Mouse (Mus musculus): ENCODE data around the gene Ust.
"Not testable (repeated sequence)": the region's sequence is repeated elsewhere in the genome, so short reads cannot be mapped to it uniquely, and the experiment has no call there.

The Ust gene

DNA sequence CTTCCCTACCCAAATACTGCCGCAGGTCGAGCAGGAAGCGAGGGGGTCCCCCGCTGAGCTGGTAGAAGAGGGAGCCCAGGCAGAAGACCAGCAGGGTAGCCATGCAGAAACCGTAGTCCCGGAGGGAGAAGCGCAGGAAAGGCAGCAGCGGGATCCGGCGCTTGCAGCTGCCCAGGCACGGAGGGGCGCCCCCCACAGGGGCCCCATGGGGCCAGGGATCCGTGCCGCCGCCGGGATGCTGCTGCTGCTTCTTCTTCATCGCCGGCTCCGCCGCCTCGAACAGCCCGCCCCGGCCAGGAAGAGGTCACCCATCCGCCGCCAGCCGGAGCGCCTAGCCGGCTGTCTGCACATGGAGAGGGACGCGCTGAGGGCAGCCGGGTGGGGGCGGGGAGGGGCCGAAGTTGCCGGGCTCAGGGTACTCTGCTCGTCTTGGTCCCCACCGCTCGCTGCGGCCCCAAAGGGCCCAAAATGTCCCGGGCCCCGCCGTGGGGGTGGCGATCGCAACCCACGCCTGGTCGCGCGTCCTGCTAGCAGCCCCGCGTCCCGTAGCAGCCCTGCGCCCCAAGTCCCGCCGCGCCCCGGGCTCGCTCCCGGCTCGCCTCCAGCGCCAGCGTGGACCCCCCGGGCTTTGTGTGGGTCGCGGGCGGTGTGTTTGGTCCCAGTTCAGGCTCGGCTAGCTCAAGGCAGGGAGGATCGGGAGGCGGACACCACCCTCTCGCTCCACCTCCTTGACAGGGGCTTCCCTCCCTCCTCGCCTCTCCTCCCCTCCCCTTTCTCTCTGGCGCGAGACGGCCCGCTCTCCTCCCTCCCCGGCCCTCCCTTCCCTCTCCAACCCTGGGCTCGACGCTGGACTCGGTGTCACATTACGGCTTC, at the start of gene Ust:
Gene Ust (minus strand): TSS at position 685 of the 873 bp plus-strand sequence.
- in situ Hi-C loops (cut with MboI, MseI): loop anchor here (5.0 to 25.0 kb wide), 3 partner anchors 681 to 1031 kb away; partner anchors contain the start of gene Zc3h12d (in 2 of the 2)

DNA sequence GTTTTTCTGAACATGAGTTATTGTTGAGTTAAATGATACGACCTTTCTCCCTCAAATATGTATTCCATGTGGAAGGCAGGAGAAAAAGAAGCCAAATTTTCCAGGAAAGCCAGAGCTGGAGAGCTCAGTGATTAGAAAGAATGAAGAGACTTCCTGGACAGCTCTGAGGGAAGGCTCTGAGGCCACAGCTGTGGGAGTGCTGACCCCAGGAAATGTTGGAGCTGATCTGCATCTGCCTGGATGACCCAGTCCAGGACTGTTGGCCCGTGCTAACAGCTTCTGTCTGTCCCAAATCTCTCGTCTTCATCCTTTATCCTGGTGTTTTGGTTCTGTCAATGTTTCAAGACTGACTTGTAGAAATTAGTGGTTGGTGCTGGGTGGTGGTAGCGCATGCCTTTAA, 42.7 kb upstream of the Ust start:
- in situ Hi-C loops (cut with MboI, MseI): no loop called here

DNA sequence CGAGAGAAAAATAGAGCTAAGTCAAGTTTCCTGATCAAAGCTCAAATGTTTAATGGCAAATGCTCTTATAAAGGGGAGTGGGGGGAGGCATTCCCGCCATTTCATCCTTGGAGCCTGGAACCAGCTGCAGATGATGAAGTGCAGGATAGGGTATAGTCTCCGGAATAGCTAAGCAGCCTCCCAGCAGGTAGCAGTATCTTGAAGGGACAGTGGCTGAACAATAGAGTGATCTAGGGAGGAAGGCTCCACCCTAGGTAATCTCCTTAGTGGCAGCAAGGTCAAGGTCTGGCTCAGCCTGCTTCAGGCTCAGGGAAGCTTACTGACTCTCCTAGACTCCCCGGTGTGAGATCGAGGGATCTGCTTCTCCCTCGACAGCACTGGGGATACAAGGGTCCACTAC, 40.9 kb upstream of the Ust start:
- in situ Hi-C loops (cut with MboI, MseI): not testable (repeated sequence)

DNA sequence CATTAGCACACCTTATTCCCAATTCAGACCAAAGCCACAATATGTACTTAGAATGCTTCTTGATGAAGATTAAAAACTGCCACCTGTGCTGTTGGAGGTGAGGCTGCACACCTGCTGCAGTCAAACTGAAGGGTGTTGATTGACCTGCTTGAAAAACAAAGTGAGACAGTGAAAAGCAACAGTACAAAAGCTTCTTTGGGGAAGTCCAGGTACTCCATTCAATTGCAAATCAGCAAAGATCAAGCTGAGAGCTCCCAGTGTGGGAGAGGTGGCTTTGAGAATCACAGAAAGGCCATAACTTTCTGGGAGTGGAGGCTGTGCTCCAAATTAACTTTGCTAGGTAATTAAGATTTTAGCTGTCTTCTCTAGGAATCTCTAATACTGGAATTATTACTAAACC, 33.6 kb upstream of the Ust start:
- in situ Hi-C loops (cut with MboI, MseI): not testable (repeated sequence)

DNA sequence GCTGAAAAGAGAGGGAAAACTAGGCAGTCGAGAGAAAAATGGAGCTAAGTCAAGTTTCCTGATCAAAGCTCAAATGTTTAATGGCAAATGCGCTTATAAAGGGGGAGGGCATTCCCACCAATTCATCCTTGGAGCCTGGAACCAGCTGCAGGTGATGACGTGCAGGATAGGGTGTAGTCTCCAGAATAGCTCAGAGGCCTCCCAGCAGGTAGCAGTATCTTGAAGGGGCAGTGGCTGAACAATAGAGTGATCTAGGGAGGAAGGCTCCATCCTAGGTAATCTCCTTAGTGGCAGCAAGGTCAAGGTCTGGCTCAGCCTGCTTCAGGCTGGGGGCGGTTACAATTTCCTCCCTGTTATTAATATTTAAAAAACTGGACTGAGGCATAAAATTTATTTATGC, 33.0 kb upstream of the Ust start:
- in situ Hi-C loops (cut with MboI, MseI): not testable (repeated sequence)

DNA sequence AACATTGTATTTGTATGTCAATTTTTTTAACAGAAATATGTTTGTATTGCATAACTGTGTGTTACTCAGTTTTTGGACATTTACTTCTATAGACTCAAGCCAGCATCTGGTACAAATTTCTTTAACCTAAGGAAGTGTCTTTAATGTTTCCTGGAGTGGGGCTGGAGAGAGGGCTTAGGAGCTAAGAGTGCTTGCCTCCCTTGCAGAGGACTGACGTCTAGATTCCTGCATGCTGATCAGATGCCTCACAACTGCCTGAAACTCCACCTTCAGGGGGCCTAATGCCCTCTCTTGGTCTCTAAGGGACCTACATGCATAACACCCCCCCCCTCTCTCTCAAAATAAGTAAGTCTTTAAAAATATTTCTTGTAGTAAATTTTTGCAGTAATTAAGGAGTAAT, 22.9 kb upstream of the Ust start:
- in situ Hi-C loops (cut with MboI, MseI): loop anchor here (10.0 kb wide), 1 partner anchor 1787 kb away; the partner anchor contains the start of gene Oprm1 (in 2 of the 2)

DNA sequence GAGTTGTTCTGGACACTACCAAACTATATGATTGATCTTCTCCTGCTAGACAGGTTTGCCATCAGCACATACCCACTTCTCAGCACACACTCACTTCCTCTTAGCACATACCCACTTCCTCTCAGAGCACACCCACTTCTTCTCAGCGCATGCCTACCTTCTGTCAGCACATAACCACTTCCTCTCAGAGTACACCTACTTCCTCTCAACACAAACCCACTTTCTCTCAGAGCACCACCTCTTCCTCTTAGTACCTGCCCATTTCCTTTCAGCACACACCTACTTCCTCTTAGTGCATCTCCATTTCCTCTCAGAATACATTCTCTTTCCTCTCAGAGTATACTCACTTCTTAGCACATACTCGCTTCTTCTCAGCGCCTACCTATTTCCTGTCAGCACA, 16.8 kb upstream of the Ust start:
- in situ Hi-C loops (cut with MboI, MseI): no loop called here

DNA sequence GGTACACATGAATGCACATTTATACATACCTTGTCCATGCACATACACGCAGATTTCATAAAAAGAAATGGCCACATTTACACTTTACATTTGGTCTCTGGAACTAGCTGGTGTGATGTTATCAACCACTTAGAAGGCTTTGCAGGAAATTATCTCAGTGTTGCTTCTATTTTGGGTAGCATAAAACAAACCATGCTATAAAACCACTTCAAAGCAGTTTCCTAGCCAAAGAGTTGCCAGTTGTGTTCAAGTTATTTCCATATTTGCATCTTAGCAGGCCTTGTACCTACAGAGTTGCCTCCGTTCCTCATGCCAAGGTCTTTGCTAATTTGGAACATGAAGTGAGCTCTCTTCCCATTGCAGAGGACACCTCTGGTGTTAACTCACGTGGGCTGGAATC, 13.0 kb upstream of the Ust start:
- in situ Hi-C loops (cut with MboI, MseI): loop anchor here in 1 of 2 experiments (5.0 kb wide), 1 partner anchor 204 kb away; no protein-coding TSS in a partner anchor

DNA sequence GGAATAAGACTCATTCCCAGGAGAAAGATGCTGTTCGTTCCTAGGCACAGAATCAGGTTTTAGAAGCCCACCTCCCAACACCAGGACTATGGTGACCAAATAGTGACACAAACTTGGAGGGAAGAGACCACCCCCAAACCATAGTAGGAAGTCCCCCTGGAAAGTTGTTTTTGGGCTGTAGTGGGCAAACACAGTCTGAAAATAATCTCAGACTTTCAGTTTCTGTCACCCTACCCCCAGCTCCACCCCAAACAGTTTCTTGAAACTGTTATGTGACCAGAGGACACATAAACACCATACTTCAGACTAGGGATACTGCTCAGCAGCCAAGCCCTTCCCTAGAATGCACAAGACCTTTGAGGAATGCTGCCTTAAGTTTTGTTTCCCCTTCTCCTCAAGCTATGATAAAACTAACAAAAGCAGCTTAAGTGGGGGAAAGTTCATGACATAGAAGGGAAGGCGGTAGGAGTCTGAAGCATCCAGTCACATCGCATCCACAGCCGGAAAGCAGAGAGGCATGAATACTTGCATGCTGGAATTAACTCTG, 12.0 kb upstream of the Ust start:
- in situ Hi-C loops (cut with MboI, MseI): loop anchor here in 1 of 2 experiments (5.0 kb wide), 1 partner anchor 203 kb away; no protein-coding TSS in a partner anchor

DNA sequence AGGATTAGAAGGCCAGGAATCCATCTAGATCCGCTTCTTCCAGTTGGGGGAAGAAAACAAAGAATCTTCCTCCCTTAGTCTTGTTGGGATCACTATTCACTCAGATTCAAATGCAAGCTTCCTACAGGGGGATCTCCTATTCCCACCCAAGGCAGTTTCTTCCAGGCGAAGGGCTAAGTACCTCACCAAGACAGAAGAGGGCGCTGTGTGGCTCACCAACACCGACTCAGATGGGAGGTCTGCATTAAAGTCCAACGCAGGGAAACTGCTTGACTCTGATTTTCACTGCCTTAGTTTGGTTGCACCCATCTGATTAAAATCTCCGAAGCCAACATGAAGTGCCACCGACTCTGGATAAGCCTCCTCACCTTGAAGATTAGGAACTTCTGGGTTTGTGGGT, 10.5 kb upstream of the Ust start:
- in situ Hi-C loops (cut with MboI, MseI): loop anchor here in 1 of 2 experiments (10.0 kb wide), 1 partner anchor 94 kb away; no protein-coding TSS in a partner anchor

DNA sequence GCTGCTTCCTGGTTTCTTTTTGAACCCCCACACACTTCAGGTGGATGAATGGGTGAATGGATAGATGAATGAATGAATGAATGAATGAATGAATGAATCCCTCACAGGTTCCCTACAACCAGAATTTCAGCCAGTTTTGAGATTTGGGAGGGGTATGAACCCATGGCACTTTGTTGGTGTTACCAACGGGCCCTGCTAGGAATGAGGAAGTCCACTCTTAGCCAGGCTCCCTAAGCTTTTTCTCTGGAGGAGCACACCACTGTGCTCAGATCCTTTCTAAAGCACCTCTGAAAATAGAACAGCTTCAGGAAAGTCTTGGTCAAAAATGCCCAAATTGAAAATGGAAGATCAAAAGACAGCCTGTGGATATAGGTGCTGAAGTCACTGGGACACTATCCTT, 6.7 kb upstream of the Ust start:
- in situ Hi-C loops (cut with MboI, MseI): loop anchor here in 1 of 2 experiments (10.0 kb wide), 1 partner anchor 91 kb away; no protein-coding TSS in a partner anchor

DNA sequence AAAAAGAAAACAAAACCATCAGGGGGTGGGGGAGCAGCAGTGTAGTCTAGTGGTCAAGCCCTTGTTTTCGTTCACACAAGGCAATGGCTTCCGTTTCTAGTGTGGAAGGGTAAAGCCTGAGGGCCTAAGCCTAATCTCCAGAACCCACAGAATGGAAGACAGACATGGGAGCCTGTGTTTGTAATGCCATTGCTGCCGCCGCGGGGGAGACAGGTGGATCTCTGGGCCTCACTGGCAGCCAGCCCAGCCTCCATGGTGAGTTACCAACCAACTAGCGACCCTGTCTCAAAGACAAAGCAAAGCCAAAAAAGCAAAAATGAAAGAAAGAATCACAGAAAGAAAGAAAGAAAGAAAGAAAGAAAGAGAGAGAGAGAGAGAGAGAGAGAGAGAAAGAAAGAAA, 2.9 kb upstream of the Ust start:
- in situ Hi-C loops (cut with MboI, MseI): loop anchor here (5.0 to 25.0 kb wide), 4 partner anchors 87 to 1034 kb away; partner anchors contain the start of gene Zc3h12d (in 1 of the 2)

DNA sequence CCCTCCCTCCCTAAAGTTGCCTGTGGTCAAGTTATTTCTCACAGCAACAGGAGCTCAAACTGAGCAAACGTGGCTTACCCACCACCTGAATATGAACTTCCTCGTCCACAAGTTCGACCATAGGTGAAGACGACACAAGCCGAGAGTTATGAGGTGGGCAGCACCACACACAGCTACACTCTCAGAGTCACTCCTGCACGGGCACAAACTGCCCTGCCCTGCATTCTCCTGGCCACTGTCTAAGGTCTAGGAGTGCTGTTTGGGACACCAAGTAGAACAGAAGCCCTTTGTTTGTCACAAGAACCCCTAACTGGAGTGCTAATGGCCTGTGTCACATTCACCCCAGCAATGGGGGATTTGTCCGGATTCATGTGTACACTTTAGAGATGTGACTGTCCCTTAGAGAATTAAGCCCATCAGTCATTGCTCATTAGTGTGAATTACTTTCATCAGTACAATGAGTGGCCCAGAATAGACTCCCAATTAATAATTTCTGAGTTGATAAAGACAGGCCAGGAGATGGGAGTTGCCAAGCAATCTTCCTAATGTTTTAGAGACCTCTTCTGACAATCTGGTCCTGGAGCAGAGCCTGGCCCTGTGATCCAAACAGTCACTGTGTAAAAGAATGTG, 2.3 kb upstream of the Ust start:
- in situ Hi-C loops (cut with MboI, MseI): loop anchor here (5.0 to 25.0 kb wide), 4 partner anchors 86 to 1034 kb away; partner anchors contain the start of gene Zc3h12d (in 1 of the 2)

DNA sequence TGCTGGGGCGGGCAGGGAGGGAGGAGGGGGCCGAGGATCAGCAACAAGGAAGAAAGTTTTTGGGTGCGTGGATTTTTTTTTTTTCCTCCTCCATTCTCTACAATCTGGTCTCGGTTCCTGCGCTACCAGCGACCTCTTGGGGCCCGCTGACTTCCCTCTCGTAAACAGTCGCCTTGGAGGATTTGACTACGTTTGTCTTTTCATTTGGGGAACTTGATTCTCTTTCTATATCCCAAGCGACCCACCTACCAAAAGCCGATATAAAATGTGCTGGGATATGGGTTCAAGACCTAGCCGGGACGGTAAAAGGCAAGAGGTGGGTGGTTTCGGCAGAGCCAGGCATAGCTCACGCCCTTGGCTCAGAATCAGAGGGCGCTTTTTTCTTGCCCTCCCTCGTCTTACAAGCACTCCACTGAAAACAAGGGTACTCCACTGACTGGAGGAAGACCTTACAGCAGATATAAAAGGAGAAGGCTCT, 428 bp upstream of the Ust start:
- in situ Hi-C loops (cut with MboI, MseI): loop anchor here (5.0 to 25.0 kb wide), 3 partner anchors 682 to 1032 kb away; partner anchors contain the start of gene Zc3h12d (in 2 of the 2)

DNA sequence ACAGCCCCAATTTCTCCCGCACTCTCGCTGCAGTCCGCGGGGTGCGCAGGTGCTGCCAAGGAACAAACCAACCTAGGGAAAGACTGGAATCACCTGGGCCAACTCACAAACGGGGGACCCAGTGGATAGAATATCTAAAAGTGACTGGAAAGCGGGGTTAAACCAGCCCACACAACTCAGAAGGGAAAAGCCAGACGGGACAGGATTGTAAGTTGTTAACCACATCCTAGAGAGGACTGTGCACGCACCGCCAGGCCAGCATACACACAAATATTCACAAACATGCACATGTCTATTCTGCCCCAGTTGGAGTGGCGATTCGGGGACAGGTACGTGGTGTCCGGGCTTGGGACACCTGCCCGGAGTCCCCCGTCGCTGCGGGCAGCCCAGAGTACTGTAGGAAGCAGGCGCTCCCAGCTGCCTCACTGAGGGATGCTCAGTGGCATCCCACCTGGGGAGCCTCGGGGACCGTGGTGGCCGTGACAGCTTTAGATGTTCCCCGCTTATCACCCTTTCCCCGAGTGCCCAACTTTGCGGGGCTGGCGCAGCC, 959 bp downstream of the Ust start:
- in situ Hi-C loops (cut with MboI, MseI): loop anchor here (5.0 to 25.0 kb wide), 3 partner anchors 680 to 1030 kb away; partner anchors contain the start of gene Zc3h12d (in 2 of the 2)

DNA sequence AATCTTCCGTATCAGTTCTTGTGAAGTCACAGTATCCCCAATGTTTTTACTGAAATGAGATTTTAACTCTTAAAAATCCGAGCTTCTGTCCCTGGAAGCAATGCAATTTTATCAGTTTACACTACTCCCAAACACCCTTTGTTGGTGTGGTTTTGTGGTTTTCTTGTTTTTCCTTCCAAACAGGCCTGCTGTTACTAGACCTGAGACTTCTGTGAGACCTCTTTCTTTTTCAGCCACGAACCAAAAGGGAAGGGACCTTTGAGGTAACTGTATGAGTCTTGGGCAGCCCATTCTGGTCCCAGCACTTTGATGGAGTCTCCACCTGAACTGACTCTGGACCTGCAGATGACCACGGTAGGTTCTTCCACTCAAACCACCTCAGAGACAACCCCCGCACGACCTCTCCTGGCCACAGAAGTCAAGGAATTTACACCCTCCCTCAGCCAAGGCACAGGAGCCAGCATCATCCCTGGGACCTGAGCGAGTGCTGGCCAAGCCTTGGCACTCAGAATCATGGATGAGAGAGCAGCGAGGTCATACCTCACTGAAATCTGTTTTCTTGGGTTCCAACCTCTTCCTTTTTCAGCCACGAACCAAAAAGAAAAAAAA, 1.6 kb downstream of the Ust start:
- in situ Hi-C loops (cut with MboI, MseI): loop anchor here (5.0 to 25.0 kb wide), 3 partner anchors 680 to 1030 kb away; partner anchors contain the start of gene Zc3h12d (in 2 of the 2)

DNA sequence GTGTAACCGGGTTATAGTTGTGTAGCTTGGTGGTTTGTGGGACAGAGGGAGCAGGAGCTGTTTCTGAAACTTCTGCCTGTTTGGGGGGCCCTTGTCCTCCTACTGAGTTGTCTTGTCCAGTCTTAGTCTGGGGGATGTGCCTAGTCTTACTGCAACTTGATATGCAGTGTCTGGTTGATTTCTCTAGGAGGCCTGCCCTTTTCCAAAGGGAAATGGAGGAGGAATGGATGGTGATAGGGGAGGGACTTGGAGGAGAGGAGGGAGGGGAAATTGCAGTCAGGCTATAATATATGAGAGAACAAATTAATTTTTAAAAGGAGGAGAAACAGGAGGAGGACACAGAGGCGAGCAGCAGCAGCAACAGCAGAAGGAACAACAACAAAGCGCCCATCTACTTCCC, 4.9 kb downstream of the Ust start:
- in situ Hi-C loops (cut with MboI, MseI): loop anchor here in 1 of 2 experiments (25.0 kb wide), 2 partner anchors 676 to 1026 kb away; partner anchors contain the start of gene Zc3h12d

DNA sequence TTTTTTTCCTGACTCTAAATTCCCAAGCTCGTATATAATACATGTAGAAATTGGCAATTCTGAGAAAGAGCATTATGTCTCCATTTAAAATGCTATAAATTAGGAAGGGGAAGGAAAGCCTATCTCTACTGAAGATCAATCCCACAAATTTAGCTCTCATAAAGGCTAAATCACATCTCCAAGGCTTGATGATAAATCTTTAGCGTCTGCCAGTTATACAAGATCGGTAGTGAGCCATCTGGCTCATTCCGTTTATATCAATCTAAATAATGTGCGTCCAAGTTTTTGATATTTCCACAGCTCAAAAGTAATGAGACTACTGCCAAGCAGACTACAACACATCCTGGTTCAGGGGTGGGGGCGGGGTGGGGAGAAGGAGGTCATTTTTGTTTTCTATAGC, 6.4 kb downstream of the Ust start:
- in situ Hi-C loops (cut with MboI, MseI): loop anchor here in 1 of 2 experiments (25.0 kb wide), 2 partner anchors 675 to 1025 kb away; partner anchors contain the start of gene Zc3h12d

DNA sequence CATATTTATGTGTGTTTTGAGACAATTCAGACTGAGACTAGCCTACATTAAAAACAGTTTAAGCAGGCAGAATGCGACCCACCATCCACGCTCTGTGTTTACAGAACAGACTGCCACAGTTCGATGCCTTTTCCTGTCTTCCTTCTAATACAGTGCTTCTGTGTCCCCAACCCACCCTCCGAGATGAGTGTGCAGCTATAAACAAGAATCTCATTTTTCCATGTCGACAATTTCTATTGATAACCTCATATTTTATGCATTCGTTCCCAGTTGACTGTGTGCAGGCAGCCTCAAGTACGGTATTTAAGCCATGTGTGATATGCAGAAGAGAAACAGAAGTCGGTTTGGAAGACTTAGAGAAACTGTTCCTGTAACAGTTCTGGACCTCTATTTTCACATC, 6.9 kb downstream of the Ust start:
- in situ Hi-C loops (cut with MboI, MseI): loop anchor here in 1 of 2 experiments (25.0 kb wide), 2 partner anchors 674 to 1024 kb away; partner anchors contain the start of gene Zc3h12d

DNA sequence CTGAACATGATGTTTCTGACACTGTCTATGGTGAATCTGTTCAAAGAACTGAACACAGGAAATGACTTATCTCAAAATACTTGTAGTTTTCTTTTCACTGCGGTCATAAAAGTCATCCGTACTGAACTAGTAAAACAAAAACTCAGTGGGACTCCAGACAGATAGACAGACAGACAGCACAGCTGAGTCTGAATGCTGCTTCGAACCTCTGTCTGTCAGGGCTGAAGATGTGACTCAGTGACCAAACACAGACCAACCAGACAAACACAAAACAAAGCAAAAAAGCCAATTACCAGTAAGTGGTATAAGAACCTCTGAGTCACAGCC, 12.4 kb downstream of the Ust start:
- in situ Hi-C loops (cut with MboI, MseI): loop anchor here (10.0 to 25.0 kb wide), 3 partner anchors 669 to 1291 kb away; partner anchors contain the start of genes Cnksr3 (in 1 of the 2) and Zc3h12d (in 1 of the 2)

Measured in T-helper 17 cell (primary cell).